Mouse (Mus musculus) retina, embryonic 14.5 days (tissue): ENCODE results near the gene Cisd3.
"Not testable (repeated sequence)": the region's sequence is repeated elsewhere in the genome, so short reads cannot be mapped to it uniquely, and the experiment has no call there.

Experiments
- DNase-seq: peaks from one replicate; pipeline ENCODE4 v3.0.0-alpha.2; 2015; ENCODE audit warnings: low spot score

Gene Cisd3

GRCm38 (mm10) chr11:97686322-97686908, 789 bp downstream of the Cisd3 start:
- DNase-seq = no peak

- DNase-seq = no peak
These were observed 1.4 kb downstream of the Cisd3 start for GRCm38 (mm10) chr11:97687061-97687460.

GRCm38 (mm10) chr11:97689861-97690260, 4.2 kb downstream of the Cisd3 start:
- peak; percentile 90 for DNase-seq

- DNase-seq = no peak
These were observed 8.8 kb downstream of the Cisd3 start for GRCm38 (mm10) chr11:97694435-97694834.

- DNase-seq = no peak
These were observed 9.5 kb downstream of the Cisd3 start for GRCm38 (mm10) chr11:97694921-97695711.

GRCm38 (mm10) chr11:97695712-97696401, 10.2 kb downstream of the Cisd3 start:
- DNase-seq = no peak

- no peak for DNase-seq
These were observed 11.0 kb downstream of the Cisd3 start for GRCm38 (mm10) chr11:97696669-97697068.

- no peak for DNase-seq
These were observed 11.7 kb downstream of the Cisd3 start for GRCm38 (mm10) chr11:97697199-97697890.

- DNase-seq = peak; percentile 61
These were observed 12.4 kb downstream of the Cisd3 start for GRCm38 (mm10) chr11:97697891-97698529.

- DNase-seq = peak; percentile 84
These were observed 13.3 kb downstream of the Cisd3 start for GRCm38 (mm10) chr11:97698741-97699611.

- DNase-seq = peak; percentile 95
These were observed 14.0 kb downstream of the Cisd3 start for GRCm38 (mm10) chr11:97699626-97700002.

- DNase-seq = peak; percentile 75
These were observed 14.5 kb downstream of the Cisd3 start, which contains the start of gene Pcgf2 for GRCm38 (mm10) chr11:97700003-97700745. Gene Pcgf2, minus strand, starts transcription at chr11:97700497.

GRCm38 (mm10) chr11:97700746-97701580, 15.3 kb downstream of the Cisd3 start:
- peak; percentile 47 for DNase-seq

- DNase-seq = no peak
These were observed 16.2 kb downstream of the Cisd3 start for GRCm38 (mm10) chr11:97701581-97702392.

- peak; percentile 91 for DNase-seq
These were observed 16.7 kb downstream of the Cisd3 start for GRCm38 (mm10) chr11:97702393-97702745.

- peak; percentile 100 for DNase-seq
These were observed 17.6 kb downstream of the Cisd3 start, which contains the start of gene Psmb3 for GRCm38 (mm10) chr11:97703039-97703826. Gene Psmb3, plus strand, starts transcription at chr11:97703399.

- DNase-seq = not testable (repeated sequence)
These were observed 24.4 kb downstream of the Cisd3 start for GRCm38 (mm10) chr11:97710067-97710466.
